Mouse (Mus musculus) intestine, embryonic 16.5 days (tissue): ENCODE data around the gene Fgfr2. TPM values are rescaled to one million over a fixed set of nuclear protein-coding genes. Genes with fewer than 3 reads are reported as not detected.

Source experiments
- ATAC-seq: fragments of 200-750 bp; cut with Nextera tagmentation; 2 replicates; pipeline ENCODE4 v1.8.0; 2017; ENCODE audit warnings: moderate TSS enrichment, moderate library complexity
- H3K27ac ChIP-seq: fragments of 300-500 bp; sonication (generic); 2 replicates; pipeline ENCODE4 v1.5.1; 2014; ENCODE audit warnings: mild to moderate bottlenecking, low read length
- H3K27me3 ChIP-seq: fragments of 300-500 bp; sonication (generic); replicated peaks from 2 replicates; pipeline ENCODE4 v1.6.1; 2014; ENCODE audit warnings: low read length, control low read depth, mixed read lengths; ENCODE audit not compliant: control insufficient read depth, insufficient read depth
- H3K36me3 ChIP-seq: fragments of 300-500 bp; sonication (generic); 2 replicates; pipeline ENCODE4 v1.6.1; 2014; ENCODE audit warnings: low read length, control low read depth; ENCODE audit not compliant: control insufficient read depth, insufficient read depth
- H3K4me1 ChIP-seq: fragments of 300-500 bp; sonication (generic); 2 replicates; pipeline ENCODE4 v1.6.1; 2014; ENCODE audit warnings: low read length, control low read depth, mixed read lengths; ENCODE audit not compliant: control insufficient read depth, insufficient read depth
- H3K4me2 ChIP-seq: fragments of 300-500 bp; sonication (generic); 2 replicates; pipeline ENCODE4 v1.6.1; 2014; ENCODE audit warnings: low read depth, low read length, control low read depth
- H3K4me3 ChIP-seq: fragments of 300-500 bp; sonication (generic); 2 replicates; pipeline ENCODE4 v1.5.1; 2014; ENCODE audit warnings: mild to moderate bottlenecking, low read length
- H3K9ac ChIP-seq: fragments of 300-500 bp; sonication (generic); 2 replicates; pipeline ENCODE4 v1.6.1; 2014; ENCODE audit warnings: low read depth, low read length
- H3K9me3 ChIP-seq: fragments of 300-500 bp; sonication (generic); 2 replicates; pipeline ENCODE4 v1.6.1; 2016; ENCODE audit warnings: low read length, control low read depth; ENCODE audit not compliant: control insufficient read depth
- WGBS: fragments of 180-500 bp; shearing (Covaris S2); extraction: QIAGEN DNeasy Blood & Tissue Kit; methylation state at CpG from one replicate; pipeline ENCODE4 v1.1.7; 2014; 5-methylcytosine and 5-hydroxymethylcytosine counted together
- polyA plus RNA-seq: library from polyadenylated mRNA; unstranded; fragments of >200 nt; fragmentation: Nextera tagmentation; extraction: Ambion mirVana; gene quantifications from 2 replicates; pipeline ENCODE4 v1.2.1, GENCODE M21; 2015

Gene Fgfr2
- polyA plus RNA-seq, 1 experiment from 2014 or later = 47.3 TPM

- no peak overlapping the region for H3K4me3 ChIP-seq
- WGBS = 73% methylated on average over 1 of the region's 1 CpGs
- H3K36me3 ChIP-seq = no peaks in the 10 kb centered on the region
Measured at GRCm38 (mm10) chr7:130304642-130305041, 2818.5 kb downstream of the Fgfr2 start.

GRCm38 (mm10) chr7:130303464-130303863 lies 2819.7 kb downstream of the Fgfr2 start:
- 53% methylated on average over 8 of the region's 8 CpGs for WGBS
- no peak overlapping the region for H3K4me2 ChIP-seq
- H3K9me3 ChIP-seq = no peaks in the 10 kb centered on the region
- H3K4me1 ChIP-seq = peaks cover 5% of the 10 kb centered on the region; the same call in 1 of the 2 replicates
- no peaks in the 10 kb centered on the region for H3K36me3 ChIP-seq
- H3K27me3 ChIP-seq = no peaks in the 10 kb centered on the region
- no peak overlapping the region for H3K4me3 ChIP-seq
- no peak overlapping the region for H3K9ac ChIP-seq
- no peak overlapping the region for H3K27ac ChIP-seq
- ATAC-seq = no peak

More at GRCm38 (mm10) chr7:130304642-130305041, 2818.5 kb downstream of the Fgfr2 start:
- Histone ChIP-seq H3K9me3 (no peaks in the 10 kb centered on the region), H3K4me1 (peaks cover 5% of the 10 kb centered on the region; the same call in 1 of the 2 replicates), H3K9ac (no peak overlapping the region), H3K27ac (no peak overlapping the region), H3K4me2 (no peak overlapping the region), H3K27me3 (no peaks in the 10 kb centered on the region)
- no peak for ATAC-seq

- WGBS = 93% methylated on average over 3 of the region's 3 CpGs
- Histone ChIP-seq H3K27me3 (no peaks in the 10 kb centered on the region), H3K27ac (no peak overlapping the region), H3K36me3 (no peaks in the 10 kb centered on the region), H3K9me3 (no peaks in the 10 kb centered on the region), H3K4me2 (no peak overlapping the region), H3K4me1 (no peaks in the 10 kb centered on the region), H3K9ac (no peak overlapping the region), H3K4me3 (no peak overlapping the region)
- ATAC-seq = no peak
Measured at GRCm38 (mm10) chr7:130300606-130301005, 2822.5 kb downstream of the Fgfr2 start.

GRCm38 (mm10) chr7:130298926-130299594 lies 2824.1 kb downstream of the Fgfr2 start:
- Histone ChIP-seq H3K9me3 (no peaks in the 10 kb centered on the region), H3K4me2 (no peak overlapping the region), H3K4me1 (no peaks in the 10 kb centered on the region), H3K36me3 (no peaks in the 10 kb centered on the region), H3K4me3 (no peak overlapping the region), H3K27ac (no peak overlapping the region), H3K9ac (no peak overlapping the region), H3K27me3 (no peaks in the 10 kb centered on the region)
- ATAC-seq = no peak
- WGBS = 75% methylated on average over 3 of the region's 3 CpGs

GRCm38 (mm10) chr7:130291179-130291578 lies 2832.0 kb downstream of the Fgfr2 start:
- WGBS = 73% methylated on average over 6 of the region's 6 CpGs
- no peaks in the 10 kb centered on the region for H3K27me3 ChIP-seq
- peaks cover 14% of the 10 kb centered on the region; the same call in 1 of the 2 replicates for H3K4me1 ChIP-seq
- no peak overlapping the region for H3K9ac ChIP-seq
- H3K4me2 ChIP-seq = no peak overlapping the region
- no peaks in the 10 kb centered on the region for H3K36me3 ChIP-seq
- no peak overlapping the region; the same call in 1 of the 2 replicates for H3K27ac ChIP-seq
- no peaks in the 10 kb centered on the region for H3K9me3 ChIP-seq
- ATAC-seq = no peak
- H3K4me3 ChIP-seq = no peak overlapping the region

GRCm38 (mm10) chr7:130289428-130289790 lies 2833.7 kb downstream of the Fgfr2 start:
- 59% methylated on average over 9 of the region's 9 CpGs for WGBS
- Histone ChIP-seq H3K36me3 (no peaks in the 10 kb centered on the region), H3K4me3 (no peak overlapping the region), H3K27ac (no peak overlapping the region), H3K9me3 (no peaks in the 10 kb centered on the region), H3K9ac (0 out of 2 replicates have a peak overlapping the region, but pooled peaks have one; percentile 8), H3K27me3 (no peaks in the 10 kb centered on the region), H3K4me2 (no peak overlapping the region), H3K4me1 (peaks cover 14% of the 10 kb centered on the region; the same call in 1 of the 2 replicates)
- no peak for ATAC-seq

GRCm38 (mm10) chr7:130288719-130289427 lies 2834.3 kb downstream of the Fgfr2 start:
- no peaks in the 10 kb centered on the region for H3K9me3 ChIP-seq
- peaks cover 14% of the 10 kb centered on the region; the same call in 1 of the 2 replicates for H3K4me1 ChIP-seq
- ATAC-seq = no peak
- no peak overlapping the region for H3K9ac ChIP-seq
- no peaks in the 10 kb centered on the region for H3K36me3 ChIP-seq
- H3K27ac ChIP-seq = peak overlapping the region; percentile 13; the same call in 1 of the 2 replicates
- H3K4me2 ChIP-seq = no peak overlapping the region
- H3K27me3 ChIP-seq = no peaks in the 10 kb centered on the region
- H3K4me3 ChIP-seq = no peak overlapping the region
- 53% methylated on average over 11 of the region's 11 CpGs for WGBS

- ATAC-seq = no peak
- Histone ChIP-seq H3K27ac (peak overlapping the region; percentile 13; the same call in 1 of the 2 replicates), H3K36me3 (no peaks in the 10 kb centered on the region), H3K4me1 (peaks cover 14% of the 10 kb centered on the region; the same call in 1 of the 2 replicates), H3K27me3 (no peaks in the 10 kb centered on the region), H3K4me3 (no peak overlapping the region), H3K9ac (no peak overlapping the region), H3K4me2 (no peak overlapping the region), H3K9me3 (no peaks in the 10 kb centered on the region)
- 55% methylated on average over 7 of the region's 7 CpGs for WGBS
Measured at GRCm38 (mm10) chr7:130288248-130288647, 2834.9 kb downstream of the Fgfr2 start.
